Mouse (Mus musculus): ENCODE data around the gene Trim61.

DNA sequence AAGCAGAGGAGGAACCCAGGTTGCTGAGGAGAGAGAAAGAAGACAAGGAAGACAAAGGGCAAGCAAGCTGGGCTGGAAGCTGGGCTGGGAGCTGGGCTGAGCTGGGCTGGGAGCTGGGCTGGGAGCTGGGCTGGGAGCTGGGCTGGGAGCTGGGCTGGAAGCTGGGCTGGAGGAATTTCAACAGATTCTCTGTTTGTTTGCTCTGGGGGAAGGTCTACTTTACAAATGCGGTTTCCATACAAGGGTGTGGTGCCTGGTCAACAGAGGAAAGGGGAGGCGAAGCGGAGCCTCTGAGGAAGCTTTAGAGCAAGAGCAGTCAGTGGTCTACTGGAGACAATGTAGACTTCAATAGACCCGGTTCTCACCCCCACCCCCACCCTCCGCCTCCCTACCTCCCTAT, 28.2 kb upstream of the Trim61 start:
- TF ChIP-seq CTCF (IDR thresholded peaks at IDR 0.05; ENCODE audit: low read depth), result no peak
- no peak for TF ChIP-seq EP300 (IDR thresholded peaks at IDR 0.05; ENCODE audit: low read depth)

All from heart, postnatal 0 days (tissue).